Mouse (Mus musculus): ENCODE results near the gene Sertad3. TPM values are rescaled to one million over a fixed set of nuclear protein-coding genes. Genes with fewer than 3 reads are reported as not detected.
A peak's percentile ranks its signal among the peaks of the same experiment; 100 is the strongest.

Sertad3 gene
- total RNA-seq, 2 experiments from 2014 or later: 16.7 to 17.3 TPM

- no peak for DNase-seq (ENCODE audit: low spot score in 2 of 2)
These were observed 13.9 kb upstream of the Sertad3 start for GRCm38 (mm10) chr7:27459640-27460039.

GRCm38 (mm10) chr7:27460477-27460876 is 13.1 kb upstream of the Sertad3 start:
- no peak for DNase-seq (ENCODE audit: low spot score in 2 of 2)

- no peak for DNase-seq (ENCODE audit: low spot score in 2 of 2)
These were observed 5.9 kb upstream of the Sertad3 start for GRCm38 (mm10) chr7:27467648-27468047.

GRCm38 (mm10) chr7:27471390-27472120 is 2.0 kb upstream of the Sertad3 start:
- no peak for DNase-seq (ENCODE audit: low spot score in 2 of 2)

GRCm38 (mm10) chr7:27472596-27472995 is 972 bp upstream of the Sertad3 start:
- no peak for DNase-seq (ENCODE audit: low spot score in 2 of 2)

GRCm38 (mm10) chr7:27473835-27474489 is 394 bp downstream of the Sertad3 start:
- DNase-seq (ENCODE audit: low spot score in 2 of 2): no peak

GRCm38 (mm10) chr7:27474490-27474954 is 954 bp downstream of the Sertad3 start:
- DNase-seq (ENCODE audit: low spot score in 2 of 2): peak; percentile 88 to 93

GRCm38 (mm10) chr7:27475596-27475995 is 2.0 kb downstream of the Sertad3 start:
- no peak for DNase-seq (ENCODE audit: low spot score in 2 of 2)

- DNase-seq (ENCODE audit: low spot score in 2 of 2): no peak
These were observed 2.6 kb downstream of the Sertad3 start for GRCm38 (mm10) chr7:27476098-27476635.

GRCm38 (mm10) chr7:27478561-27478960 is 5.0 kb downstream of the Sertad3 start:
- DNase-seq (ENCODE audit: low spot score in 2 of 2): no peak

GRCm38 (mm10) chr7:27479750-27480149 is 6.2 kb downstream of the Sertad3 start:
- no peak for DNase-seq (ENCODE audit: low spot score in 2 of 2)

- no peak for DNase-seq (ENCODE audit: low spot score in 2 of 2)
These were observed 6.9 kb downstream of the Sertad3 start for GRCm38 (mm10) chr7:27480506-27480905.

- DNase-seq (ENCODE audit: low spot score in 2 of 2): no peak
These were observed 7.5 kb downstream of the Sertad3 start for GRCm38 (mm10) chr7:27480927-27481626.

- peak; percentile 61 to 84 for DNase-seq (ENCODE audit: low spot score in 2 of 2)
These were observed 8.0 kb downstream of the Sertad3 start for GRCm38 (mm10) chr7:27481627-27481969.

- DNase-seq (ENCODE audit: low spot score in 2 of 2): no peak
These were observed 10.3 kb downstream of the Sertad3 start for GRCm38 (mm10) chr7:27483860-27484259.

GRCm38 (mm10) chr7:27486102-27486769 is 12.7 kb downstream of the Sertad3 start:
- DNase-seq (ENCODE audit: low spot score in 2 of 2): no peak

GRCm38 (mm10) chr7:27486770-27487697 is 13.5 kb downstream of the Sertad3 start, which contains the start of gene Sertad1:
Sertad1 (plus strand) TSS chr7:27486910.
- DNase-seq (ENCODE audit: low spot score in 2 of 2): peak; percentile 96 to 100

- peak in 1 of 2 experiments; percentile 61 for DNase-seq (ENCODE audit: low spot score in 2 of 2)
These were observed 14.2 kb downstream of the Sertad3 start for GRCm38 (mm10) chr7:27487740-27488268.

GRCm38 (mm10) chr7:27489270-27489869 is 15.8 kb downstream of the Sertad3 start:
- no peak for DNase-seq (ENCODE audit: low spot score in 2 of 2)

Data from adrenal gland, postnatal 4 days (tissue).